Mouse (Mus musculus) myocyte (in vitro differentiated cells): Measurements from ENCODE around the gene Rnps1.

Experiments
- CEBPB ChIP-seq: IDR thresholded peaks from 2 replicates; pipeline ENCODE4 v1.6.1; 2011; ENCODE audit warnings: mild to moderate bottlenecking, moderate library complexity; ENCODE audit not compliant: poor library complexity, insufficient read depth, severe bottlenecking
- E2F4 ChIP-seq: IDR thresholded peaks from one replicate; pipeline ENCODE4 v1.6.1; 2011; ENCODE audit warnings: mild to moderate bottlenecking, control low read depth, moderate library complexity; ENCODE audit not compliant: insufficient read depth
- POLR2A ChIP-seq: IDR thresholded peaks from one replicate; pipeline ENCODE4 v1.6.1; 2011; ENCODE audit warnings: low read depth, mild to moderate bottlenecking, control low read depth, moderate library complexity; ENCODE audit not compliant: insufficient read length

GRCm38 (mm10) chr17:24415011-24415410 is 646 bp downstream of the Rnps1 start:
- TF ChIP-seq POLR2A, result no peak
- TF ChIP-seq CEBPB, result no peak
- no peak for TF ChIP-seq E2F4
